Mouse (Mus musculus): ENCODE measurements around the gene Tagap1.
"Not testable (repeated sequence)": the region's sequence is repeated elsewhere in the genome, so short reads cannot be mapped to it uniquely, and the experiment has no call there.

The Tagap1 gene

DNA sequence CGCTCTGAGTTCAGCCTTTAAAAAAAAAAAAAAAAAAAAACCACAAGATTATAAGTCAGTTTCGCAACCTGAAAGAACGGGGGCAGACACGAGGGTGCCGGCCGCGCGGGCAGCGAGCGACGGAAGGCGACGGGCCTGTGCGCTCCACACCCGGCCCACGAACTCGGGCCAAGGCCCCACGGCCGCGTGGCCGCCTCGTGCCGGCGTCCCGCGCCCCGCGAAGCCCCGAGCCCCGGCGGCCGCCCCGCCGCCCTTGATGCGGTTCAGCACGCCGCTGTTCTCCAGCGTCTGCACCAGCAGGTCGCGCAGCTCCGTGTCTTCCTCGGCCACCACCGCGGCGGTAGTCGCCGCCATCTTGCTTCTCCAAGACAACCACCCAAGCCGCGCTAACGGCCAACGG lies at the start of gene Tagap1:
Tagap1 (minus strand) TSS at position 381 of the 400 bp plus-strand sequence.
- DNase-seq = peak; percentile 36 to 58

GRCm38 (mm10) chr17:7009901-7010300 lies 48.9 kb upstream of the Tagap1 start:
- not testable (repeated sequence) for DNase-seq

DNA sequence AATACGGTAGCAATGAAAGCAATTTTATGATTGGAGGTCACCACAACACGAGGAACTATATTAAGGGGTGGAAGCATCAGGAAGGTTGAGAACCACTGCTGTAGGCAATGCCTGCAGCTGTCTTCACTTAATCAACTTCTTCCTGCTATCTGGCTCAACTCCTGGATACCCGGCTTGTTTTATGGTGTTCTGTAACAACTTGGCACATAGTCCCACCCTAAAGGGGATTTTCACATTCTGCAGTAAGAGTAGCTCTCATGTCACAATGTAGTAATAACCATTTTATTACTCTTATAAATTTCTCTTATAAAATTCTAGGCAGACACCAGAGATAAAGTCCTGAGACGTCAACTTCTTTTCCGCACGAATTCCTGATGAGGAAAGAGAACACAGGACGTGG lies 48.5 kb upstream of the Tagap1 start:
- not testable (repeated sequence) for DNase-seq

- not testable (repeated sequence) for DNase-seq
Measured at GRCm38 (mm10) chr17:7008885-7009284, 47.9 kb upstream of the Tagap1 start.

- DNase-seq = not testable (repeated sequence)
Measured at GRCm38 (mm10) chr17:7005646-7006045, 44.7 kb upstream of the Tagap1 start.

DNA sequence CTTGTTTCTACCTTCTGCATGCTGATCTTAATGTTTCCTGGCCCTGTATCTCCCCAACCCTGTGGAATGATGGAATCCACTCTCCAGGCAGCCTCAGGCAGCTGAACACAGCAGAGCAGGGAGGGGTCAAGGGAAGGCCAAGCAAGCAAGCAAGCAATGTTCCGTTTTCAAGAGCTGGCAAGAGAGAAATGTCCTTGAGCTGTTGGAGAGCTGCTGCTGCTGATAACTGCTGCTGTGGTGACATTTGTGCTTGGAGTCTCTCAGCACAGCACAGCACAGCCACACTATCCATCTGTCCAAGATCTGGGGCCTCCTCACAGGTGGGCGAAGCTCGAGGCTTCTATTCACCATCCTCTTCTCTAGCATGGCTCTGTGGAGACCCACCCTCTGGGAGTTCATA lies 42.4 kb upstream of the Tagap1 start:
- not testable (repeated sequence) for DNase-seq

DNA sequence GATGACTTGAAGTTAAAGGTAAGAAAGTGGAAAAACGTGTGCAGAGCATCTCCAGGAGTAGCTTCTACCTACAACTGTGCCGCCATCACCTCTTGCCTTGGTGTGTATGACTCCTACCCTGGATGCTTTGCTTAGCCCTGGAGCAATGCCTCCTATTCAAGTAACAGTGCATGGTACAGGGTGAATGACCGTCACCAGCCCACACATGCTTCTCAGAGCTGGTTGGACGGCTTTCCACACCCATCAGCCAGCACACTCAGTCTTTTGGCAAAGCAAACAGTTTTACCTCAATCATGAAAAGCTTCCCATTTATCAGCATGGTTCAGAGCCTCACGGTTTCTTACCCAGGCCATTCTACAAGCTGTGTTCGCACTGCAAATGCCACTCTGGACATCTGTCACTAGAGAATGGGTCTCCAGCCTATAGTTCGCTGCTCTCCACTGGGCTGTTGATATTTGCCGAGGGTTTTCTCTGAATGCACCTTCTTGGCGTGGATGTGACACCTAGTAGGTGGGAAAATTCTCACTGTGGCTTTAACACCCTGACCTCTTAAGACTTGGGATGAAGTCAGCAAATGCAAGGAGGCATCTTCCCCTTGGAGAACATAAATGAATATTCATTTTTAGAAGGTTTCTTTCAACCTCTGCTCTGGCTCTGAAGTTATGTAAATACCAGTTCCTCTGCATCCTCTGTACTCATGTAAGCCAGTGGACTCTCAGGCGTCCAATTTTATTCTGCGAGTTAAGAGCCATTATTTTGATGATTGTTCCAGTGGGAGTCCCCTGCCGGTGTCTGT lies 41.0 kb upstream of the Tagap1 start:
- not testable (repeated sequence) for DNase-seq

DNA sequence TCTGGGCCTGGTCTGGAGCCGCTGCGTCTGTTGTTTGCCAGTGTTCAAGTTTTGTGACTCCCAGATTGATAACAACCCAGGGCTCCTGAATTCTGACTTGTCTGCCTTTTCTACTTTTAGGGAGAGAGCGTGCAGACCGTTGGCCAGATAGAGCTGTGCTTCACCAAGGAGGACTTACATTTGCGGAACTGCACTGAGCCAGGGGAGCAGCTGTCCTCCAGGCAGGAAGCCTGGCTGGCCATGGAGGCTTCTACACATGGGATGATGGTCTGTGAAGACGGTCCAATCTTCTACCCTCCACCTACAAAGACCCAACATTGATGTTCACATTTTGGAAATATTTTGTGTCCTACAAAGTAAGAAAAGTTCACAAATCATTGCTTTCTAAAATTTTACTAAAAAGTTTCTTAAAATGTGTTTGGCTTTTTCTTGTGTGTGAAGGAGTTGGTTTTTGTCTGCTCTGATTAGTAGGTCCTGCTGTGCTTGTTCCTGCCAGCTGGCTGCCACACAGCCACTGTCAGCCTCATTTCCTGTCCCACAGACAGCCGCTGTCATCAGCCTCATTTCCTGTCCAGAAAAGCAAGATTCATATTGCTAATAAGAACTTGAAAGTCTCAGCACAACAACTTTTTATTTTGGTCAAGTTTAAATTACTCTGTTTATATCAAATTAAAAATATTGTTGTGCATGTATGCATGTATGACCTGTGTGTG lies 37.0 kb upstream of the Tagap1 start:
- not testable (repeated sequence) for DNase-seq

GRCm38 (mm10) chr17:6996826-6997225 lies 35.9 kb upstream of the Tagap1 start:
- DNase-seq = not testable (repeated sequence)

- DNase-seq = not testable (repeated sequence)
Measured at GRCm38 (mm10) chr17:6995504-6995903, 34.5 kb upstream of the Tagap1 start.

DNA sequence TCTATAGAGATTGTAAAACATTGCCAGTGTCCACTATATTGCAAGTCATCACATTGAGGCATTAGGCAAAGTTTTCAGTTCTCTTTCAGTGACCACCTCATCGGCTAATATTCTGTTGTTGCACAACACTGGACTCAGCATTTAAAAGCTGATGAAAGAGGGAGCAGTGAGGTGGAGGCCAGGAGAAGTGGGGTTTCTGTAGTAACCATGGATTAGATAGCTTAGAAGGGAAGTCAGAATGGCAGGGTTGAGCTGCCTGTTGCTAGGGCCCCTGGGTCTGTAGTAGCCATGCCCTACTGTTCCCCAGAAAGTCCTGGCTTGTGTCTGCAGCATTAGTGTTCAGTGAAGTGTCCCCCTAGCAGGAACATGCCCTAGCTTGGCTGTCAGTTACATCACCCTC lies 25.2 kb upstream of the Tagap1 start:
- not testable (repeated sequence) for DNase-seq

DNA sequence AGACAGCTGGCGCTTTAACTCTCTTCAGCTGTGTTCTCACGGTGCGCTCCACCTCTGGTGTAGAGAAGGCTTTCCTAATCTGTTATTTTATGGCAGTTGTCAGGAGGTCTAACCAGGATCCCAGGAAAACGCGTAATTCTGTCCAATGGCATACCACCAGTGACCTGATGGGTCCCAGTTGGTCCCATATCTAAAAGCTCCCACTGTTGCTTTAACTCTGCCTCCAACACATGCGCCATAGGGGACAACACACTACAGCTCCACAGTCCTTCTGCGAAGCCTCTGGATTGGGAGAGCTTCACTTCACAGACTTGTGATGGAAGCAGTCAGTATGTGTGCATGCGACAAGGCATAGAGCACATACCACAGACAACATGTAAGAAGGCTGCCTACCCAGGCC lies 19.2 kb upstream of the Tagap1 start:
- DNase-seq = not testable (repeated sequence)

- not testable (repeated sequence) for DNase-seq
Measured at GRCm38 (mm10) chr17:6979380-6979779, 18.4 kb upstream of the Tagap1 start.

DNA sequence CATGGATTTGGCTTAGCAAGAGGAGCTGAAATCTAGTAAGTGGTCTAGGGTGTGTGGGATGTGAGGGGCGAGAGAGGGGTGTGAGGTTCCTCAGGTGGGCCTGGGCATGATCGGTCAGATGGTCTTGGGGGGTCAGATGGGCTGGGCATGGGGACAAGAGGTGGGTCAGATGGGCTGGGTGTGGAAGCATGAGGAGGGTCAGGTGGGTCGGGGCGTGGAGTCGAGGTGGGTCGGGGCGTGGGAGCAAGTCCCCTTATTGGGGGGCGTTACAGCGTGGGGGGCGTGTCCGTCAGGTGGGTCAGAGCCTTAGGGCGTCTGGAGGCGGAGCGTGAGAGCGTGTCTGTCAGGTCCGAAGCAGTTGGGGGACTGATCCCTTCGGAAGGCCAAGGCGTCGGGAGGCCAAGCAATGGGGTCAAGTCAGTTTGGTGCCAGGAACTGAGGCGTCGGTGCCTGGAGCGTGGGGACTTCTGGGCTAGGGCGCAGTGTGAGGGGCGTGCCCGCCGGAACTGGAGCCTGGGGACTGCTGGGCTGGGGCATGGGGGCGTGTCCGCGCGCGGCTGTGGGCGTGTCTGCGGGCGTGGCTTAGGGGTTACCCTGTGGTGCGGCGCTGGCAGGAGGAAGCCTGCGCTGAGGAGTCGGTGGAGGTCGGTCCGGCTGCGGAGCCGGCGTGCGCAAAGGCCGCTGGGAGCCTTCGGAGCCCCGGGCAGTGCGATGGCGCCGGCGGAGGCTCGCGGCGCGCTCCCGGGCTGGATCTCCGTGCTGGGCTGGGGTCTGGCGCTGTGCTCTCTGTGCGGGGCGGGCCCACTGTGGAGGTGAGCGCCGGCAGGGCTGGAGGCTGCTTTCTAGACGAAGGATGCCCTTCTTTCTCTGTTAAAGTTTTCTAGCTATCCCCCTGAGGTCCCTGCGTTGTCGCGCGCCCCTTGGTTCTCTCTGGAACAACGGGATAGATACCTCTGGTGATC lies 17.6 kb upstream of the Tagap1 start, which contains the start of gene Gm49721:
Gm49721 (plus strand) TSS at position 618 of the 962 bp plus-strand sequence.
- DNase-seq = peak; percentile 41 to 42

GRCm38 (mm10) chr17:6974985-6975384 lies 14.0 kb upstream of the Tagap1 start:
- DNase-seq = not testable (repeated sequence)

- not testable (repeated sequence) for DNase-seq
Measured at GRCm38 (mm10) chr17:6972836-6973396, 12.0 kb upstream of the Tagap1 start.

- DNase-seq = not testable (repeated sequence)
Measured at GRCm38 (mm10) chr17:6971238-6971637, 10.3 kb upstream of the Tagap1 start.

GRCm38 (mm10) chr17:6970334-6970733 lies 9.4 kb upstream of the Tagap1 start, which contains the start of gene Rnaset2b:
TSS of gene Rnaset2b (plus strand) at chr17:6970634.
- DNase-seq = not testable (repeated sequence)

- not testable (repeated sequence) for DNase-seq
Measured at GRCm38 (mm10) chr17:6967673-6968072, 6.7 kb upstream of the Tagap1 start.

- DNase-seq = peak in 1 of 2 experiments; percentile 43
Measured at GRCm38 (mm10) chr17:6965364-6965763, 4.4 kb upstream of the Tagap1 start.

- DNase-seq = not testable (repeated sequence)
Measured at GRCm38 (mm10) chr17:6962936-6963335, 2.0 kb upstream of the Tagap1 start.

DNA sequence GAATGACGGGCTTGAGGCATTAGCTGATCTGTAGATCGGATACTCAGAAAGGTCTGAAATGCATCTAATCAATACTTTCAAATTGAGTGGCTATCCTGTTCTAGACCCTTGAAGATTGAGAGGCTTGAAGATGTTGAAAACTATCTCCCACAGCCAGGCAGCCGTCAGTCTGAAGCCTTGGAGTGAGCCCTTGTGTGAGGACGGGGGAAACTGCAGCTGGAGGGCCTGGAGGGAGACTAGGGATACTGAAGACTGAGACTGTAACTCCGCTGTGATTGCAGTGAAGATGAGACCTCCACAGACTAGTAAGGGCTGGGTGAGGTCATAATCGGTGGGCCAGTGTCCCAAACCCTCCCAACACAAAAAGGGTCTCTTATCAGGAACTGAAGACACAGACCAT lies 1.4 kb upstream of the Tagap1 start:
- not testable (repeated sequence) for DNase-seq

Data from cerebellum, postnatal 36 days (tissue).